Mouse (Mus musculus) lung, postnatal 25 days (tissue): ENCODE results near the gene Cldn4.

Experiments used
- DNase-seq: peaks from one replicate; pipeline ENCODE4 v3.0.0; 2022; ENCODE audit warnings: low spot score

Gene Cldn4

GRCm38 (mm10) chr5:134946857-134947255 lies at the start of gene Cldn4:
Gene Cldn4, minus strand, starts transcription at chr5:134946934.
- DNase-seq: peak; percentile 54

- DNase-seq: peak; percentile 67
Observed at GRCm38 (mm10) chr5:134992566-134992965, 45.8 kb upstream of the Cldn4 start.

- peak; percentile 65 for DNase-seq
Observed at GRCm38 (mm10) chr5:134989741-134990140, 43.0 kb upstream of the Cldn4 start.

- DNase-seq: no peak
Observed at GRCm38 (mm10) chr5:134989166-134989565, 42.4 kb upstream of the Cldn4 start.

- DNase-seq: no peak
Observed at GRCm38 (mm10) chr5:134986298-134987268, 39.8 kb upstream of the Cldn4 start.

- peak; percentile 90 for DNase-seq
Observed at GRCm38 (mm10) chr5:134985633-134986297, 39.0 kb upstream of the Cldn4 start, which contains the start of gene Cldn3. Gene Cldn3, plus strand, starts transcription at chr5:134986214.

- DNase-seq: no peak
Observed at GRCm38 (mm10) chr5:134983771-134984170, 37.0 kb upstream of the Cldn4 start.

- no peak for DNase-seq
Observed at GRCm38 (mm10) chr5:134983111-134983510, 36.4 kb upstream of the Cldn4 start.

GRCm38 (mm10) chr5:134981149-134981548 lies 34.4 kb upstream of the Cldn4 start:
- no peak for DNase-seq

GRCm38 (mm10) chr5:134977837-134978236 lies 31.1 kb upstream of the Cldn4 start:
- no peak for DNase-seq

GRCm38 (mm10) chr5:134976577-134977250 lies 30.0 kb upstream of the Cldn4 start:
- DNase-seq: no peak

GRCm38 (mm10) chr5:134976164-134976563 lies 29.4 kb upstream of the Cldn4 start:
- no peak for DNase-seq

- DNase-seq: no peak
Observed at GRCm38 (mm10) chr5:134974921-134975320, 28.2 kb upstream of the Cldn4 start.

- DNase-seq: peak; percentile 63
Observed at GRCm38 (mm10) chr5:134974294-134974693, 27.6 kb upstream of the Cldn4 start.

GRCm38 (mm10) chr5:134973526-134973925 lies 26.8 kb upstream of the Cldn4 start:
- no peak for DNase-seq

- no peak for DNase-seq
Observed at GRCm38 (mm10) chr5:134973081-134973480, 26.3 kb upstream of the Cldn4 start.

- no peak for DNase-seq
Observed at GRCm38 (mm10) chr5:134970671-134971070, 23.9 kb upstream of the Cldn4 start.

GRCm38 (mm10) chr5:134967164-134967944 lies 20.6 kb upstream of the Cldn4 start:
- no peak for DNase-seq

GRCm38 (mm10) chr5:134965852-134966821 lies 19.4 kb upstream of the Cldn4 start:
- DNase-seq: peak; percentile 74

- DNase-seq: peak; percentile 85
Observed at GRCm38 (mm10) chr5:134965473-134965851, 18.7 kb upstream of the Cldn4 start.
